Mouse (Mus musculus) spleen, adult 2 months (tissue): ENCODE measurements around the gene Slc6a9. TPM values are rescaled to one million over a fixed set of nuclear protein-coding genes. Genes with fewer than 3 reads are reported as not detected.

Source experiments
- DNase-seq, 2 experiments: peaks; one replicate each; pipeline versions ENCODE4 v3.0.0 to v3.0.0-alpha.2; 2012 to 2021; ENCODE audit warnings: low spot score in 2 of 2, low read depth in 1 of 2
- H3K27ac ChIP-seq: fragments of 200-500 bp; 2 replicates; pipeline ENCODE4 v1.5.1; 2012; ENCODE audit warnings: low read length, inconsistent platforms; ENCODE audit not compliant: insufficient read depth
- H3K27me3 ChIP-seq: fragments of 200-500 bp; 2 replicates; pipeline ENCODE4 v1.6.1; 2012; ENCODE audit warnings: mild to moderate bottlenecking, moderate library complexity, low read length, inconsistent platforms; ENCODE audit not compliant: control insufficient read depth, insufficient read depth
- H3K36me3 ChIP-seq: fragments of 200-500 bp; 2 replicates; pipeline ENCODE4 v1.6.1; 2012; ENCODE audit warnings: mild to moderate bottlenecking, low read length, inconsistent platforms; ENCODE audit not compliant: control insufficient read depth, insufficient read depth
- H3K4me1 ChIP-seq: fragments of 200-500 bp; 2 replicates; pipeline ENCODE4 v1.6.1; 2011; ENCODE audit warnings: inconsistent platforms; ENCODE audit not compliant: control insufficient read depth, insufficient read depth, insufficient read length
- H3K4me3 ChIP-seq: fragments of 200-500 bp; 2 replicates; pipeline ENCODE4 v1.5.1; 2011; ENCODE audit warnings: mild to moderate bottlenecking, inconsistent platforms; ENCODE audit not compliant: insufficient read depth, insufficient read length; ENCODE audit errors: extremely low read depth
- CTCF ChIP-seq: fragments of 200-500 bp; IDR thresholded peaks from 2 replicates; pipeline ENCODE4 v1.5.1; 2011; ENCODE audit warnings: mild to moderate bottlenecking, inconsistent platforms; ENCODE audit not compliant: insufficient read depth, insufficient read length, insufficient replicate concordance; ENCODE audit errors: extremely low read depth
- POLR2A ChIP-seq: fragments of 200-500 bp; IDR thresholded peaks from 2 replicates; pipeline ENCODE4 v1.6.1; 2011; ENCODE audit warnings: low read depth, low read length, inconsistent platforms
- WGBS: fragments of 180-500 bp; shearing (Covaris S2); methylation state at CpG from one replicate; pipeline ENCODE4 v1.1.7; 2018; 5-methylcytosine and 5-hydroxymethylcytosine counted together
- polyA plus RNA-seq: library from polyadenylated mRNA; depleted of rRNA; stranded (reverse); fragments of >200 nt; gene quantifications from 2 replicates; pipeline ENCODE4 v1.2.3, GENCODE M21; 2012

The Slc6a9 gene
- polyA plus RNA-seq, 1 experiment = 68.5 TPM

GRCm38 (mm10) chr4:117814333-117814732, 20.0 kb upstream of the Slc6a9 start:
- 68% methylated on average over 4 of the region's 4 CpGs for WGBS
- Histone ChIP-seq H3K4me1 (no peaks in the 10 kb centered on the region), H3K36me3 (no peaks in the 10 kb centered on the region), H3K27ac (no peak overlapping the region), H3K27me3 (no peaks in the 10 kb centered on the region), H3K4me3 (no peak overlapping the region)
- no peak for DNase-seq
- TF ChIP-seq CTCF = no peak
- no peak for TF ChIP-seq POLR2A

DNA sequence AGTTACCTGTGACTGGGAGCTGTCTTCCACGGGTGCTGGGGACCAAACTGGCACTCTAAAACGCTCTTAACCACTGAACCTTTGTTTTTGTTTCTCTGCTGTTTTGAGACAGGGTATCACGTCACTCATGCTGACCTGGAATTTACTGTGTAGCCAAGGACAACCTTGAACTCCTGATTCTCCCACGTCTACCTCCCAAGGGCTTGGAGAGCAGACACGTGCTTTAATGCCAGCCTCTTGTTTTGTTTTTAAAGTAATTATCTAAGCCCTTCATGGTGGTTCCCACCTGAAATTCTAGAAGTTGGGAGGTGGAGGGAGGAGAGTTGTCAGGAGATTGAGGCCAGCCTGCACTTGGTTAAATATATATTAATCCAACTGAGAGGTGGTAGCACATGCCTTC, 17.5 kb upstream of the Slc6a9 start:
- WGBS = 82% methylated on average over 5 of the region's 5 CpGs
- no peaks in the 10 kb centered on the region for H3K4me1 ChIP-seq
- H3K4me3 ChIP-seq = no peak overlapping the region
- TF ChIP-seq CTCF = no peak
- no peak for TF ChIP-seq POLR2A
- no peaks in the 10 kb centered on the region for H3K27me3 ChIP-seq
- no peak overlapping the region for H3K27ac ChIP-seq
- no peaks in the 10 kb centered on the region for H3K36me3 ChIP-seq
- no peak for DNase-seq

- DNase-seq = no peak
- WGBS = 92% methylated on average over 10 of the region's 10 CpGs
- H3K27ac ChIP-seq = no peak overlapping the region
- TF ChIP-seq POLR2A = no peak
- TF ChIP-seq CTCF = no peak
- H3K27me3 ChIP-seq = no peaks in the 10 kb centered on the region
- H3K4me3 ChIP-seq = no peak overlapping the region
- H3K36me3 ChIP-seq = no peaks in the 10 kb centered on the region
- no peaks in the 10 kb centered on the region for H3K4me1 ChIP-seq
Observed at GRCm38 (mm10) chr4:117818032-117818431, 16.3 kb upstream of the Slc6a9 start.

GRCm38 (mm10) chr4:117828572-117829145, 5.6 kb upstream of the Slc6a9 start:
- 48% methylated on average over 8 of the region's 8 CpGs for WGBS
- no peak overlapping the region for H3K27ac ChIP-seq
- H3K36me3 ChIP-seq = no peaks in the 10 kb centered on the region
- DNase-seq = no peak
- H3K27me3 ChIP-seq = no peaks in the 10 kb centered on the region
- H3K4me1 ChIP-seq = no peaks in the 10 kb centered on the region
- H3K4me3 ChIP-seq = no peak overlapping the region
- TF ChIP-seq POLR2A = no peak
- no peak for TF ChIP-seq CTCF

DNA sequence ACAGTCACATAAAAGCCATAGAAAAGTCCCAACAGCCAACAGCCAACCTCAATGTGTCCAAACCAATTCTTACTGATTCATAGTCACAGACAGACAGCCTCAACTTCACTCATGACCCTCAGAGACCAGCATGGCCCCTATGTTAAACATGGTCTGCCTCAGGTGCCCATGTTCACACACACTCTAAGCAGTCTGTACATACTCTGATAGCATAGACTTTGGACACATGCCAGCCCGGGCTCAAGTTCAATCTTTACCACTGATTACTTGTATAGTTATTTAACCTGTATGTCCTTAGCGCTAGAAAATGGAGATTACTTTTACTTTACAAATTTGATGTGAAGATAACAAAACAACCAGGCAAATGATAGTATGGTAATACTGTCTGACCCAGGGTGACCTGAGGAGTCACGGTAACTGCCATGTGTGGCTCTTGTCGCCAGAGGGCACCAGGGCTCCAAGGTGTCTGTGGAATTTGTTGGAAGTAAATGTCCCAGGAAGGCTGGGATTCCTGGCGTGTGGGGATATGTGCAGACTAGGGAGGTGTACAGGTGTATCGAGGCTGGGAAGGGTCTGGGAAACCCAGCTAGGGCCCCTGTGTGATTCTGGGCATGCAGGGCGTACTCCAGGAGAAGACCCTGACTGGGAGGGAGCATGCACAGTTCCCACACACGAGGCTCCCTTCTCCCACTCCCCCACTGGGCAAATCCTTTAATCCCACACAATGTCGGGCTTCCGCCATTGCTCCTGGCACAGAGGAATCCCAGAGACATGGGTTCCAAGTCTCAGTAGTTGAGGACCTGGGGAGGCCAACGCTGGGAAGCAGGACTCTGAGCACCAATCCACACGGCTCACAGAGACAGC, 4.8 kb upstream of the Slc6a9 start:
- Histone ChIP-seq H3K36me3 (no peaks in the 10 kb centered on the region), H3K27ac (no peak overlapping the region), H3K4me1 (no peaks in the 10 kb centered on the region), H3K4me3 (no peak overlapping the region), H3K27me3 (0 out of 2 replicates have a peak, but pooled peaks cover 3% of the 10 kb centered on the region)
- WGBS = 22% methylated on average over 12 of the region's 12 CpGs
- DNase-seq = peak in 1 of 2 experiments; percentile 21
- TF ChIP-seq CTCF (peak; percentile 60; the same call in 1 of the 2 replicates), POLR2A (no peak)

GRCm38 (mm10) chr4:117830124-117830551, 4.2 kb upstream of the Slc6a9 start:
- DNase-seq = no peak
- 39% methylated on average over 5 of the region's 5 CpGs for whole genome bisulfite sequencing
- Histone ChIP-seq H3K27ac (no peak overlapping the region), H3K36me3 (no peaks in the 10 kb centered on the region), H3K4me1 (no peaks in the 10 kb centered on the region), H3K27me3 (0 out of 2 replicates have a peak, but pooled peaks cover 4% of the 10 kb centered on the region), H3K4me3 (no peak overlapping the region)
- TF ChIP-seq CTCF (no peak), POLR2A (no peak)

- WGBS = 90% methylated on average over 9 of the region's 9 CpGs
- Histone ChIP-seq H3K4me3 (no peak overlapping the region), H3K27ac (no peak overlapping the region), H3K36me3 (no peaks in the 10 kb centered on the region), H3K4me1 (no peaks in the 10 kb centered on the region), H3K27me3 (peaks cover 4% of the 10 kb centered on the region; the same call in 1 of the 2 replicates)
- no peak for DNase-seq
- TF ChIP-seq CTCF = no peak
- no peak for TF ChIP-seq POLR2A
Observed at GRCm38 (mm10) chr4:117830801-117831200, 3.5 kb upstream of the Slc6a9 start.
